Mouse (Mus musculus): ENCODE data around the gene Sppl3.
"Not testable (repeated sequence)": the region's sequence is repeated elsewhere in the genome, so short reads cannot be mapped to it uniquely, and the experiment has no call there.

GRCm38 (mm10) chr5:115103253-115103652 lies 92.3 kb downstream of the Sppl3 start:
- TF ChIP-seq POLR2A (IDR thresholded peaks at IDR 0.05; ENCODE audit: insufficient read depth, low read length); CTCF (IDR thresholded peaks at IDR 0.05; ENCODE audit: low read depth, low read length); EP300 (IDR thresholded peaks at IDR 0.05; ENCODE audit: insufficient read depth, low read depth, low read length): not testable (repeated sequence)

All from ES-Bruce4 (cell line).